Mouse (Mus musculus) induced T-regulatory cell, adult 2 months (primary cell): ENCODE results near the gene Pagr1b.

Experiments used
- DNase-seq: peaks from one replicate; pipeline ENCODE4 v3.0.0-alpha.2; 2012; ENCODE audit warnings: low read depth

The Pagr1b gene

DNA sequence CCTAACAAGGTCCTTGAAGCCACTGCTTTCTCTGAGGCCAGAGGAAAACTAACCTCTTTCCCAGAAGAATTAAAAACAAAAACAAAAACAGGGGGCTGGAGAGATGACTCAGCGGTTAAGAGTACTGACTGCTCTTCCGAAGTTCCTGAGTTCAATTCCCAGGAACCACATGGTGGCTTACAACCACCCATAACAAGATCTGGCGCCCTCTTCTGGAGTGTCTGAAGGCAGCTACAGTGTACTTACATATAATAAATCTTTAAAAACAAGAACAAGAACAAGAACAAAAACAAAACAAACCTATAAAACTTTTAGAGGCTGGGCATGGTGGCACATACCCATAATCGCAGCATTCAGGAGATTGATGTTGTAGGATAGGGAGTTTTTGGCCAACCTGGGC lies 19.8 kb downstream of the Pagr1b start:
- no peak for DNase-seq

DNA sequence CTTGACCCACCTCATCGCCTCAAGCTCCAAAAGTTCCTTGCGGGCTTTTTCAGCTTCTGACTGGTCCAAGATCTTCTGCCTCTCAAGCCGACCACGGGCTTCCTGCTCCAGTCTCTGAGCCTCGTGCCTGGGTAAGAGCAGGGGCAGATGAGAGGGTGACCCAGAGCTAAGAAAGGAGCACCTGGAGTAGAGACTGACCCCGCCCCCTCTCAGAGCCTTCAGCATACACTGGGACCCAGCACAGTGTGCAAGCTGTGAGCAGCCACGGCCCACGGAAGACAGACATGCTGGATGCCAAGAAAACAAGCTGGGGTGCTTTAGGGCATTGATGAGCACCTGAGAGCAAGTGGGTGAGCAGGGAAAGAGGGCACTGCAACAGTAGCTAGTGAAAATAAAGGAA lies 27.5 kb downstream of the Pagr1b start:
- DNase-seq: no peak

DNA sequence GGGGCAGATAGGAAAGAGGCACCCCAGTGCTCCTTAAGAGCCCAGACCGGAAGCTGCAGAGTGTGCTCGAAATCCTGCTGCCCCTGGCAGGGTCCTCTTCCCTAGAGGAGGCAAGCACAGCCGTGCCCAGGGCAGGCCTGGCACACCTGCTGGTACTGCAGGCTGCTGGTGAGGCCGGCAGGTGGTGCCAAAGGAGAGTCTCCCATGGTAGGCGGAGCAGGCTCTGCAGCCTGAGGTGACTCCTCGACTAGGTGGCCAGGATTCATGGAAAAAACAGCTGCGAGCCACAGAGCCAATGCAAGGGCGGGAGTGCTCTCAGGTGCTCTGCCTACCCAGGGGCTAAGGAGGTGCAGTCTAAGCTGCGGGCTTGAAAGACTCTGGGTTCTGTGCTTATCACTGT lies 30.0 kb downstream of the Pagr1b start:
- peak; percentile 48 for DNase-seq

DNA sequence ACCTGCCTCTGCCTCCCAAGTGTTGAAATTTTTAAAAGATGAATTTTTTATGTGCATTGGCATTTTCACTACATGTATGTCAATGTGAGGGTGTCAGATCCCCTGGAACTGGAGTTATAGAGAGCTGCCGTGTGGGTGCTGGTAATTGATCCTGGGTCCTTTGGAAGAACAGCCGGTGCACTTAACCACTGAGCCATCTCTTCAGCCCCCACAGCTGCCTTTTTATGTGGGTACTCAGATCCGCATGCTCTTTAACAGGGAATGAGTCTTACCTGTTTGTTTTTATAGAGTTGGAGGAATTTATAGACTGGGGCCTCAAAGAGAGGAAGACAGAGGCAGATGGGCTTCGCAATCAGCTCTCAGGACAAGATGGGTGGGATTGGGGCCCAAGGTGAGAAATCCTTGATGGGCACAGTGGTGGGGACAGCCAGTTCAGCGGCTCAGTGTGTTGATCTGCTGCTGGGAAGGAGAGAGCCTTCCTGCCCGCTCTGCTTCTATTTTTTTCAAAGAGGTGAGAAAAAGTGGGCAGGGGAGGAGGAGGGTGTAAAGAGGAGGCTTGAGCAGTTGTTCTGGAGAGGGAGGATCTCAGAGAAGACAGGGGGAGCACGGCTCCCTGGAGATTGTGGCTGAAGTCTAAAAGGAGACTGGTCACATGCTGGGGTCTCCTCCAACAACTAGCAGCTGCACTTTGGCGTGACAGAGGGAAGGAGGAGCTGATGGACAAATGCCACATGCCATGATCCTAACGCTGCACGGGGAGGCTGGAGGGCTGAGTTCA lies 31.4 kb downstream of the Pagr1b start:
- no peak for DNase-seq

DNA sequence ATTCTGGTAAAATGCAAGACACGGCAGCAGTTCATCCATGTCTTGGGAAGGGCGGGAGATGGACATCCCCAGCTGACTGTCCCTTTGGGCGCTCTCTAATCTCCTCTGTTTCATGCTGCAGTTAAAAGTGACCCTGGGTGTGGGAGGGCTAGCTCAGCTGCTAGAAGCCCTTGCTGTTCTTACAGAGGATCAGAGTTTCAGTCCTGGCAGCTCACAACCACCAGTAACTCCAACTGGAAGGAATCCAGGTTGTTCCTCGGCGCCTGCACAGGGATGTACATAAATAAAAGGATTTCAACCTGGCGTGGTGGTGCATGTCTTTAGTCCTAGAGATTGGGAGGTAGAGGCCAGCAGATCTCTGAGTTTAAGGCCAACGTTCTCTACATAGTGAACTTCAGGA lies 33.2 kb downstream of the Pagr1b start:
- DNase-seq: no peak

DNA sequence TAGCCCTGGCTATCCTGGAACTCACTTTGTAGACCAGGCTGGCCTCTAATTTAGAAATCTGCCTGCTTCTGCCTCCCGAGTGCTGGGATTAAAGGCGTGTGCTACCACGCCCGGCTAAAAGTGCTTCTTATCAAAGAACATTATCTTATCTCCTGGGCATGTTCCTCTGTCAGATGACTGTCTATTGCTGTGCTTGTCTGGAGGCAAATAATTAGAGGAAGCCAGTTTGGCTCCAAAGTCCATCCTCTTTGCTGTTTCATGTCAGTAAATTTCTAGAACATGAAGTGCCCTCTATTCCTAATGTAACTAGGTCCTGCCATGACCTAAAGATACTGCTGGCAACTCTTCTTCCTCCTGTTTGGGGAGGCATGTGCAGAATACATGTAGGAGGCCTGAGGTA lies 34.2 kb downstream of the Pagr1b start:
- no peak for DNase-seq

DNA sequence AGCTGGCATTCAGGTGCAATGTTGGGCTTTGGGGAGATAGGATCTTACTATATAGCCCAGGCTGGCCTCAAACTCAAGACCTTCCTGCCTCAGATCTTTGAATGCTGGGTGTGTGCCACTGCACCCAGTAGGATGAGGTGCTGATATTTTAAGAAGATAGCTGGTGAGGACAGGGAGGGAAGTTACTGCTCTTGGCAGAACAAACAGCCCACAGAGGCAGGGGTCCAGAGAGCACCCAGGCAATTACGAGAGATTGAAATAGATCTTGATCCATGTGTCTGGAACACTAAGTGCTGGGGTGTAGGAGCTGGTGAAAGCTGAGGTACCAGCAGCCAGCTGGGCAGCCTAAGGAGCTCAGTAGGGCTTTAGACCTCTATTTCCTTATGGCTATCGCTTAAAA lies 34.7 kb downstream of the Pagr1b start:
- DNase-seq: no peak

DNA sequence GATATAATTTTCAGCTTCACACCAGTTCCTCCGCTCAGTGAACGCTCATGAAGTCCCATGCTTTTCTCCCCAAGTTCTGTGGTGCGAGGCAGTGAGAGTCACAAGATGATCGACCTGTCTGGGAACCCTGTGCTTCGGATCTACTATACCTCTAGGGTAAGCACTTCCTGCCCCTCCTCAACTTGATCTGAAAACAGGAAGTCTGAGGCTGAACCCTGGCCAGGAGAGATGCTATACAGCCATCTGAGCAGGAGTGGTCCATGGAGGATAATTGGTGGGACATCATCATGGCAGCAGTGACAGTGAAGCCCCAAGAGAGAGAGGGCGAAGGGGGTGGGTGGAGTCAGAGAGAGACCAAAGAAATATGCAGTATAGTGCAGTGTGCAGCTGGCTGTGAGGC lies 37.4 kb downstream of the Pagr1b start:
- DNase-seq: peak; percentile 59

DNA sequence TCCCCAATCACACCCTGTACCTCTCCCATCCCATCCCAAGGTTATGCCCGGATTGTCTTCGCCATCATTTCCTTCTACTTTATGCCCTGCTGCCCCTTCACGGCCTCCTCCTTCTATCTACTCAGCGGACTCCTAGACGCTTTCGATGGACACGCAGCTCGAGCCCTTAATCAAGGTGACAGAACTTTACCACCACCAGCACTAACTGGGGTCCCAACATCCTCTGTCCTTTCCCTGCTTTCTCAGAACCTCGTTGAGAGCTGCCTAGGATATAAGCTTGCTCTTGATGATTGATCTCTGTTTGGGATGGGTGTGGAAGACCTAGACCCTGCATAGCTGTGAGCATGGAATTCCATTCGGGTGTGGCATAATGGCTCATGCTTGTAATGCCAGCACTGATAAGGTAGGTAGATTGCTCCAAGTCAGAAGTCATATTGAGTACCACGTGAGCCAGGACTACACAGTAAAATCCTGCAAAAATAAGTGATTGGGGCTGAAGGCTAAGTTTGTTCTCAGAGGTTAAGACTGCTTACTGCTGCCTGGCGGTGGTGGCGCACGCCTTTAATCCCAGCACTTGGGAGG lies 39.3 kb downstream of the Pagr1b start:
- peak; percentile 34 for DNase-seq

DNA sequence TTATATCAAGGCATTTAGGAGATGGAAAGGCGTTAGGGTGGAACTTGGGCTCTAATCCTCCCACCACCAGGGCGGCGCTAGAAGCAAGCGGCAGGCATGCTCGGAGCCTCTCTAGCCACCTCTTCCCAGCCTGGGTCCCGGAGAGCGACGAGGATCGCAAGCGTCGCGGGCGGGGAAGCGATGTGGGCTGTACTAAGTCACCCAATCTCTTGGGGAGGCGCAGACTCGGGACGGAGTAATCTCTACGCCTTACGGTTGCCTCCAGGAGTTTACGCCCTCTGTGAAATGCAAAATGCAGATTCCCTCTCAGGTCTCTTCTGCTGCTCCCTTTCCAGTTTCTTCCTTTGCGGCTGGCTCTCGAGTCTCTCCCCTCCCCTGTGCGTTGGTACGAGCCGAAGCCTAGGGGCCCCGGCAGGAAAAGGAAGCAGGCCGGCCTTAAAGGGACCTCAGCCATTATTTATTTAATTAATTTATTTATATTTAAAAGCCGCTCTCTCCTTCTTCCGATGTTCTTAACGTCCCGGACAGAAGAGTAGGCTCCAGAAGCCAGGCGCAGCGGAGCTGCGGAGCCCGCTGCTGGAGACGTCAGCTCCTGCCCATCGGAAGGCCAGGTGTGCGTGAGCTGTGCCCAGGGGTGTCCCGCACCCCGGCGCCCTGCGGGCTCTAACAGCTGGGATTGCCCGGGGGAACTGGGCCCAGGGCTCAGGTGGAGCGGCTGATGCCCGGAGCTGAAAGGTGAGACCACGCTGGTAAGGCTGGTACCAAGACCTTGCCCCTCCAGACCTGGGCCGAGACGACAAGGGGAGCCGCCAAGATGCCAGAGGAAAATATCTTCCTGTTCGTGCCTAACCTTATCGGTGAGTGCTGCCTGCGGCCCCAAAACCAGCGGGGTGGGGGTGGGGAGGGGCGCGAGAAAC lies 40.1 kb downstream of the Pagr1b start, which contains the start of gene Cdiptos:
Gene Cdiptos (minus strand): TSS at position 149 of the 917 bp plus-strand sequence.
- peak; percentile 98 for DNase-seq

DNA sequence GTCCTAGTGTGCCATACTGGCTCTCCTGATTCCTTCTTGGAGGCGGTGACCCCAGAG lies 40.6 kb downstream of the Pagr1b start, which contains the start of gene Cdipt:
Gene Cdipt (plus strand): TSS at position 22 of the 57 bp plus-strand sequence.
- no peak for DNase-seq

DNA sequence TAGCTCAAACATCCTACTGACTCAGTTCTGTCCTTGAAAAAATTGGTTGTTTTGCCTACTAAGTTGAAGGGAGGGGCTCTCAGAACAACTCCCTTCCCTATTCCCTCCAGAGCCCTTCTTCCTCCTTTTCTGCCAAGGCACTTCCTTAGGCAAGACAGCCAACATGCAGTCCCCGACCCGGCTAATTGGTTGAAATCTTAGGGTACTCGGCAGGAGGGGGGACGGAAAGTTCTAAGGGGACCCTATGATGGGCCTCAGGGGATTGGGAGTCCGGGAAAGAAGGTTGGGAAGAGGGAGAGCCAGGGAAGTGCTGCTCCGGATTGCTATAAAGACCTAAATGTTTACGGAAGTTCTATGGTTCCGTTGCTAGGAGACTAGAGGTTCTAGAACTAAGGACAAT lies 40.8 kb downstream of the Pagr1b start:
- DNase-seq: no peak

DNA sequence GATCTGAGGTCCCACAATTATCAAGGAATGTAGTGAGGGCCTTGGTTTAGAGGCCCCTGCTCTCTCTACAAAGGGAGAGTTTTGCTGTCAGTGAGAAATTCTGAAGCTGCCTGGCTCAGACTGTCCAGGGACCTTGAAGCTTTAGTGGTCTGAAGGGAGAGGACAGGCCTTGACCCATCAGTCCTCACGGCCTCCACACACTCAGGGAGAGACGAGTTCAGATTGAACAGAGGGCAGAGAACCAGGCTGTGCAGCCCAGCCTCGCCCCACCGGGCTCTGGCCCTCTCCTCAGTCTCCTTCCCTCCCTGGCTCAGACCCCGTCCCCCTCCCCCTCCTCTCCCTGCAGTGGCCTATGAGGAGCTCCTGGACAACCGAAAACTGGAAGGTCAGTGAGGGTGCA lies 48.9 kb downstream of the Pagr1b start:
- no peak for DNase-seq

DNA sequence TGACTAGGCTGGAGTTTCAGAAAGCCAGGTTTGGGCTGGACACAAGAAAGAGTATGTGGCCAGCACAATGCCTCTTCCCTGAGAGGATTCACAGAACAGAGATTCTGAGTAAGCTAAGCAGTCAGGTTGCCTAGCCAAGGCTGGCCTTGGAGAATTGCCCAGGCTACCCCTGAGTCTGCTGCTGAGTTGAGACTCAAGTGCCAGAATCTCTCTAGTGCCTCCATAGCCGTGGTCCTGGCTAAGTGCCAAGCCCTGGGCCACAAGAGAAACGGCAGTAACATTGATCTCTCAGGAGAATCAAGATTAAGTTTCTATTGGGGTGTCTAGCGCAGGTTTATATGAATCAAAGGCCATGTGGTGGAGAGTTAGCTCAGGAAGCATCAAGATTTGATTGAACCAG lies 50.7 kb downstream of the Pagr1b start:
- no peak for DNase-seq

DNA sequence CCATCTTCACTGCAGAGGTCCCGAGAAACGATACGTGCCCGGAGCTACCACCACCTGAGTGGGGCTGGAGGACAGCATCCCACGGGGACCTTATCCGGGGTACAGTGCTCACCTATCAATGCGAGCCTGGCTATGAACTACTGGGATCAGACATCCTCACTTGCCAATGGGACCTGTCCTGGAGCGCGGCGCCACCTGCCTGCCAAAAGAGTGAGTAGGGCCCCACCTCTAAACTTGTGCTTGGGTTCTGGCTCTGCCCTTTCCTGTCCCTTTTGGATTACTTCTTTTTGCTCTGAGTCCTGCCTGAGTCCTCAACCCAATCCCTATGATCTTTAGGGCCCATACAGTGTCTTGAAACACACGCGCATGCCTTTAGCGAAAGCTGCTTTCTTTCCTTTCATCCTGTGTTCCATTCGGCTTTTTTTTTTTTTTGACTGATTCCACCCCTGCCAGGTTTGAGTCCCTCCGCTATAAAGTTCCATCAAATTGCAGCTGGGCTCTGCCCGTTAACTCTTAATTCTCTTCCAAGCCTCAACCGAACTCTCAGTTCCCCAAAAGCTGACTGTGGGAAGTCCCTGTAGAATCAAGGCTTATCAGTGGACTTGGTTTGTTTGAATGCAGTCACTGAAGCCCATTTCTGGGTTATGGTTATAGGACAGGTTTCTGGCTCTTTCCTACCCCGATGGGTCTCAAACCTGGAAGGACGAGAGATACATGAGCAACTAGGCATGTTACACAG lies 52.6 kb downstream of the Pagr1b start:
- DNase-seq: peak; percentile 46

DNA sequence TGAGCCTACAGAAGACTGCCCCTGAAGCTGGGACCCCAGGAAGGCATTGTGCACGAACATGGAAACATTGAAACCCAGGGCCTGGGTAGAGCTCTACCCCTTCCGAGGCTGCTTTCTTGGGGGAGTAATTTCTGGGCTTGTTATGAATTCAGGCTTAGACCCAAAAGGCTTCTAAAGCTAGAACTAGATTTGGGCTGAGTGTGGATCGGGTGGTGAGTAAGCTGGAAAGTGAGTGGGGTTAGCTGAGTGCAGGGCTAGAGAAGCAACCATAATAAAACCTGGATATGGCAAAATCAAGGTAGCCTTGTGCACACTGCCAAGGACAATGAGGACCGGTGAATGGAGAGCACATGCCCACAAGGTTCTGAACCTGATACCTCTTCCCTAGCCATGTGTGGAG lies 54.3 kb downstream of the Pagr1b start:
- no peak for DNase-seq

DNA sequence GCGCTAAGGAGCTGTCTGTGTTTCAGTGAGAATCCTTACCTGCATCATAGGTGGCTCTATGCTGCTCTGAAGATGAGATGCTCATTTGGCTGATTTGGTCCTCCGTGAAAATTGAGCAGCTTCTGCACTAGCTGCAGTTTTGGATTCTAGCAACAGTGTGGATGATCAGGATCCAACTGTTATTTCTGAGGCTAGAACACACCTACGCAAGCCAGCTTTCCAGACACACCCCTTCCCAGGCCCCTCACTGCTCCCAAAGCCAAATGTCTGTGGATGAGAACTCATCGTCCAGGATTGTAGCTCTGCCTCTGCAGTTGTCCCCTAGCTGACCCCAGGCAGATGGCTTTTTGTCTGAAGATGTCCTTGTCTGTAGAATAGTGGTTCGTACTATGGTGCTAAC lies 55.2 kb downstream of the Pagr1b start:
- no peak for DNase-seq

DNA sequence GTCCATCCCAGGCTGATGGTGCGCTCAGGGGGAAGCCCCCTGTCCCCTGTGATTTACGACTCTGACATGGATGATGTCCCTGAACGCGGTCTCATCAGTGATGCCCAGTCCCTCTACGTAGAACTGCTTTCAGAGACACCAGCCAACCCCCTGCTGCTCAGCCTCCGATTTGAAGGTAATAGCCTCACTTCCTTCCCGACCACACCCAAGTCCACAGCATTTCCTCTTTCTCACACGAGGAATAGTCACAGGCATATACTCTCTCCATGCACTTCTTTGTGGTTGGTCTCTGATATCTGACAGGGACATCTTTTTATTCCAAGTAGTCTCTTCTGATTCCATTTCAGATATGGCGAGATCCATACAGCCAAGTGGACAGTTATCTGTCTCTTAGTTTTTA lies 56.5 kb downstream of the Pagr1b start:
- no peak for DNase-seq

DNA sequence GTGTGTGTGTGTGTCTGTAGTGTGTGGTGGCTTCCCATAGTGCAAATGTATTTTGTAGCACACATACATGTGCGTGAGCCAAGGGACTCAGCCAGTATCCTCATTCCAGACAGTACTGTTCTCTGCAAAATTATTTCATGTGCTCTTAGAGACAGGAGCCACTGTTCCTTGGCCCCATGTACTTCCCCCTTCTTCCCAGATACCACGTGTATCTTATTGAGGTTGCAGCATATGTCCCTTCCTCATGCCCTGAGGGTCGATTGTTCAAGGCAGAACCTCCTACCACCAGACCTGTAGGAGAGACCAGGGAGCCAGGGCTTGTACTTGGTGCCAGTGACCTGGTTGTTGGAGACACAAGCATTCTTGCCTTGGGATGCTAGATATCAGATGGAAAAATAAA lies 61.2 kb downstream of the Pagr1b start:
- DNase-seq: no peak

DNA sequence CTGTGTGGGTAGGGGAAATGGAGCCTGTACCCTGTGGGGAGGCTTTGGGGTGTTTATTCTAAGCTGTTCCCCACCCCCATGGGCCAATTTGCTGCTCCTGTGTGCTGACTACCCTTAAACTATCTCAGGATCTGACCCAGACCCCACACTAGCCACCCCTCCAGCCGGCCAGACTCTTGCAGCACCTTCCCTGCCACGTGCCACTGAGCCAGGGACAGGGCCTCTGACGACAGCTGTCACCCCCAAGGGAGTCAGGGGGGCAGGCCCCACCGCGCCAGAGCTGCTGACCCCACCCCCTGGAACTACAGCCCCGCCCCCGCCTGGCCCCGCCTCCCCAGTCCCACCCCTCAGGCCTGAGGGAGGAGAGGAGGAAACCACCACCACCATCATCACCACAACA lies 63.6 kb downstream of the Pagr1b start:
- DNase-seq: peak; percentile 36

DNA sequence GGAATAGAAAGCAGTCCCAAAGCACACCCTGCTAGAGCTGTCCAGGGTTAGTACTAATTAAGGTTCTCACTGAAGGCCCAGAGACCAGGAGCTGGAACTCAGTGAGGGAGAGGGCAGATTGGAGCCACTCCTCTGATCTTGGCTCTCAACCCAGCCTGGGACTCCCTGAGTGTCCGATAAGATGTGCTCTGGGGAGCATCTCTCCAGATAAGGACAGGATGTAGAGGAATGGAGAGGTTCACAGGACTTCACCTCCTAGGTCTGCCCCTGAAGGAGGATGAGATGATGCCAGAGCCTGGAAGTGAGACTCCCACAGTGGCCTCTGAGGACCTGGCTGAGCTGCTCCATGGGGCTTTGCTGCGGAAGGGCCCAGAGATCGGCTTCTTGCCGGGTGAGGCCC lies 64.5 kb downstream of the Pagr1b start:
- no peak for DNase-seq
